Mouse (Mus musculus): Measurements from ENCODE around the gene Ptgds.

Ptgds gene

DNA sequence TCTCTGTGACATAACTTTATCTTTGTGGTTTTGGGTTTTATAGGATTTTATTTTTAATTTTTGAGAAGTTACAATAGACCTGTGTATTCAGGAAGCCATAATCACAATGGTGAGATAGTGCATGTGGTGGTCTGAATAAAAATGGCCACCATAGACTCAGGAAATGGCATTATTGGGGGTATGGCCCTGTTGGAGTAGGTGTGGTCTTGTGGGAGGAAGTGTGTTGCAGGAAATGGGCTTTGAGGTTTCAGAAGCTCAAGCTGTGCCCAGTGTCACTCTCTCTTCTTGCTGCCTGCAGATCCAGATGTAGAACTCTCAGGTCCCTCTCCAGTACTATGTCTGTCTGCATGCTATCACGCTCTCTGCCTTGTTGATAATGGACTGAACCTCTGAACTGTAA lies 10.7 kb upstream of the Ptgds start:
- no peak for DNase-seq (ENCODE audit: low spot score)

DNA sequence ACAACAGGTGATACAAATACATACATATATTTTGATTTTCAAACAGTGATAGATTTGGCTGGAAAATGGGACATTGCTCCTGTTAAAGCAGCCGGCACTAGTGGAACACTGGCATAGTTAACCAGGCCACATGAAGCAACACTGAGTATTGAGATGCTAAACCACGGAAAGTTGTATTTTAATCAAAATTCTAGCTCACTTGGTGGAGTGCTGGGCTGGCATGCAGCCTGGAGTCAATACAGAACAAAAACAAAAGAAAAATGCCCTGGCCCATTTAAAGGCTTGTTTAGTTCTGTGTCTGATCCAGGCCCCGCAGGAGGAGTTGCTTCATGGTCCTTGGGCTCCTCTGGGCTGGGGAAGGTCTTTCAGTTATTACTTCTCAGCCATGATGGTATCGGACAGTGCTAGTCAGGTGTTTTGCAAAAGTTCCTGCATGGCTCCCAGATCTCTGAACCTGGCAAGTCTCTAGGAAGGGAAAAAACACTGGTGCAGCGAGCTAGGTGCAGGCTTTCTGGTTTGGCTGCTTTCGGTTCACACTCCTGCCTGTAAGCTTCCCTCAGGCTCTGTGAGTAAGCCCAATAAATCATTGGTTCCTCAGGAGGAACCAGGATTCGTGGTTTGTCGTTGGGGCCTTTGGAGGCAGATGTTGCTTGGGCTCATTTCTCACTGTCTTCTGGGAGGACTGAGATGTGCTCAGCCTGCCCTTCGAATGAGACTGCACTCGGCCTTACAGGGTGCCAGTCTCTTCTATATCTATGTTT lies 9.9 kb upstream of the Ptgds start:
- peak; percentile 43 for DNase-seq (ENCODE audit: low spot score)

GRCm38 (mm10) chr2:25477967-25478675 lies 8.3 kb upstream of the Ptgds start:
- DNase-seq (ENCODE audit: low spot score): no peak

DNA sequence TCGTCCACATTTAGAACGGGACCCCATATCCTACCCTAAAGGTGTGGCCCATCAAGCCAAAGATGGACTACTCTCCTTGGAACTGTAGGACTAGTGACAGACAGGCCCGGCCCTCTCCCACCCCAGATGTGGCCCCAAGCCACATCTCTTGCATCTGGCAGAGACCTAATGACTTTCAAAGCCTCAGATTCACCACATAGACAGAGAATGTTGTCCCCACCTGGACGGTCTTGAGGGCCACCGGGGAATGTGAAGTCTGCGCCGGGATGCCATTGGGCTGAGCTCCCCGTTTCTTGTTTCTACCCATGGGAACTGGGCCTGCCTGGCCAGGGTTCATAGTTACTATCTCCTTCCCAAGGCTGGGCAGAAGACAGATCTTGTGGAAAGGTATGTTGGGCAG lies 7.7 kb upstream of the Ptgds start:
- no peak for DNase-seq (ENCODE audit: low spot score)

DNA sequence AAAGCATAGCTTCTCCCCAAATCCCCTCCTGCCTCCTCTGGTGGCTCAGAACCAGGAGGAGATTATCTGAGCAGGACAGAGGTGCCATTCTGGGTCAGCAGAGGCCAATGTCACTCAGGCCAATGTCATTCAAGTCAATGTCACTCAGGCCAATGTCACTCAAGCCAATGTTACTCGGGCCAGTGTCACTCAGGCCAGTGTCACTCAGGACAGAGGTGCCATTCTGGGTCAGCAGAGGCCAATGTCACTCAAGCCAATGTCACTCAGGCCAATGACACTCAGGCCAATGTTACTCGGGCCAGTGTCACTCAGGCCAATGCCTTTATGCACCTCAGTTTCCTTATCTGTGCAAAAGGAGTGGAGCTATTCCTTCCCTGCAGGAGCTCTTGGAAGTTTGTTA lies 2.7 kb upstream of the Ptgds start:
- DNase-seq (ENCODE audit: low spot score): no peak

DNA sequence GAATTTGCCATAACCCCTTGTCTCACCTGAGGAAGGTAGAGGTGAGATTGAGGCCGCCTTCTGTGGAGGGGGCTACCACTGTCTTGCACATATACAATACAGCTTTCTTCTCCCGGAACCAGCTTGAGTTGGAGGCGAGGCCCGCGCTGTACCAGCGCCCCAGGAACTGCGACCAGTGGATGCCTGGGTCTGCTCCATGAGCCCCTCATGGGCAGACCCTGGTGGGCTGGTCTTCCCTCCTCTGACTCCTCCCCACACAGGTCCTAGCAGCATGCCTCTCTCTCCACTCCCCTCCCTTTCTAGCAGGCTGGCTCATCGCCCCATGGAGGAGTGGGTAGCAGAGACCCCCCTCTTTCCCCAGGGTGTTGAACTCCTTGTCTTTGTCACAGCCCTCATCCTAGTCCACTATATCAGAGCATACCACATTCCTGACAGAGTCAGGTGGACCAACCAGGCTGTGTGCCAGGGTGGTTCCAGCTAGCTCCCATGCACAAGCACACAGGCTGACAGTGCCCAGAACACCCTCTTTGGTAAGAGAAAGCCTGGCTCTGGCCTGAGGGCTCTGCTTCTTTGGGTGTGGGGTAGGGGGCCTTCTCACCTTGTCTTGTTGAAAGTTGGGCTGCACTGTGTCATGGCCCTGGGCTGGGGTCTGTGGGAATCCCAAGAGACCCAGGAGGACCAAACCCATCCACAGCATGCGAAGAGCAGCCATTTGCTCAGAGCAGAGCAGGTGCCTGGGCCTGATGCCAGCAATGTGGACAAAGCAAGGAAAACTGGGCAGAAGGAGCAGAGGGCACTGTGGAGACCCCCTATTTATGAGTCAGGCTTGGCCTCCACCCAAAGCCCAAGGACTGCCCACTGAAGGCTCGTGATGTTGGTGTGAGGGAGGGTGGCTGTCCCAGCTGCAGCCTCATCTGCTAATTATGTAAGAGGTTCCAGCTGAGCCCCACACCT lies 607 bp downstream of the Ptgds start:
- no peak for DNase-seq (ENCODE audit: low spot score)

- DNase-seq (ENCODE audit: low spot score): no peak
Measured at GRCm38 (mm10) chr2:25467606-25468303, 2.1 kb downstream of the Ptgds start.

- DNase-seq (ENCODE audit: low spot score): no peak
Measured at GRCm38 (mm10) chr2:25465816-25466635, 3.8 kb downstream of the Ptgds start.

DNA sequence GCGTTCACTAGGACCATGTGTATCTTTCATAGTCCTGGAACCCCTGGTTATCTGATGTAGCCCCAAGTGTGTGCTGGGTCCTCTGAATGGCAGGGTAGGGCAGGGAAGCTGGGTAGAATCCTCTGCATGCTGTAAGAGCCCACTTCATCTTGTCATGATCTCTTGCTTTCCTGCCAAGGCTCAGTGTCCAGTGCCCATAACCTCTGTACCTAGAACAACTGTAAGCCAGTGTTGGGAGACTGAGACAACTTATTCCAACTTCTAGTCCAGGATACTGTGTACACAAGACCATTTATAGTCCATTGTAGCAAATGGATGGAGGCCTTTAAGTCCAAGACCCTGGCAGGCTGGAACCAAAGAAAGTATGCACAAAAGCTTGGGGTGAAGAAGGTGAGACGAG lies 4.6 kb downstream of the Ptgds start:
- no peak for DNase-seq (ENCODE audit: low spot score)

- DNase-seq (ENCODE audit: low spot score): no peak
Measured at GRCm38 (mm10) chr2:25463630-25464029, 6.2 kb downstream of the Ptgds start.

GRCm38 (mm10) chr2:25461407-25461806 lies 8.4 kb downstream of the Ptgds start:
- DNase-seq (ENCODE audit: low spot score): no peak

GRCm38 (mm10) chr2:25460551-25461309 lies 9.1 kb downstream of the Ptgds start, which contains the start of gene Paxx:
Gene Paxx (minus strand): TSS chr2:25461094.
- peak; percentile 95 for DNase-seq (ENCODE audit: low spot score)

DNA sequence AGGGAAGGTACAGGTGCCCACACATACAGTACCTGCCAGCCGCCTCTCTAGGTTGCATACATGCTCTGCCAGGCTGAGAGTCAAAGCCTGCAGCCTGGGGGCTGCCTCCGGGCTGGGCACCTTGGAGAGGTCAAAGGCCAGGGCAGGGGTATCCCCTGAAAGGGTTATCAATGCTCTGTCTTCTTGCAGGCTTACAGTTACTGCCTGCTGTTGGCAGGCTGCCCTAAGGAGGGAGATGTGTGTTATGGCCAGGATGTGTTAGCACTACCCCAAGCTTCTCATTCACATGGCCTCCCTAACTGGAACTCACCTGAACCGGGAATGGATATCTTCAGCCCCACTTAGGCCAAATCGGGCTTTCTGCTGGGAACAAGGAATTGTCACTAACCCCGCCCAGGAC lies 9.7 kb downstream of the Ptgds start:
- peak; percentile 36 for DNase-seq (ENCODE audit: low spot score)

- peak; percentile 83 for DNase-seq (ENCODE audit: low spot score)
Measured at GRCm38 (mm10) chr2:25458911-25459310, 10.9 kb downstream of the Ptgds start.

- no peak for DNase-seq (ENCODE audit: low spot score)
Measured at GRCm38 (mm10) chr2:25457022-25457896, 12.6 kb downstream of the Ptgds start.

DNA sequence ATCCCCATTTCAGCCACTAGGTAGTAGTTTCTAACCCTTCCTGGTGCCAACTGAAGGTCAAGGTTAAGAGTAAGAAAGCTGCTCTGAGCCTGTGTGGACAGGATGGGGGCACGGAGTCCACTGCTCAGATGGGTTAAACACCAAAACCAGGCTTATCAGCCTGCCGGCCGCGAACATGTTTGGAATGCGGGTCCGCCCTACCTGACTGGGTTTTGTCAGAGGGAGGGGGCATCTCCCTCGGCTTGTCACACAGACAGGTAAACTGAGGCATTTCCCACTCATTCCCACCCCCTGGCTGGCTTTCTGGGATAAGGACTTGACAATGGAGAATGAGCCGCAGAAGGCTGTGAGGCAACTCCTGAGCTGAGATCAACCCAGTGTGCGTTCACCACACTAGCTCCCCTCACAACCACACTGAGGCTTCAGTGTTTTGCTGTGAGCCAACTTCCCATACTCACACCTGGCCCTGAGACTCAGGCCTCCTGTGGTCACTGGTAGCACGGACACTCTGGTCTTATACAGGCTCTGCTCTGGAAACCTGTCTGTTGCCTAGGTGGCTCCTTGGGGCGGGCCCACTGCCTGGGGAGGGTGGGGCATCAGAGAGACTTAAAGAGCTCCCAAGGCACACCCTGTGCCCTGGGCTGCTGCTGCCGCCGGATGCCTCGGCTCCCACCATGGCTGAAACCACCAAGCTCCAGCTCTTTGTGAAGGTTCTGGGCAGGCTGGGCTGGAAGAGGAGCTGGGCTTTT lies 13.5 kb downstream of the Ptgds start, which contains the start of gene Clic3:
Clic3 (plus strand) TSS at position 634 of the 749 bp plus-strand sequence.
- DNase-seq (ENCODE audit: low spot score): peak; percentile 57

GRCm38 (mm10) chr2:25452951-25453350 lies 16.9 kb downstream of the Ptgds start:
- DNase-seq (ENCODE audit: low spot score): no peak
